Comparison of ENCODE assay signal across 8 mouse cellular contexts in genomic region chr7:31126211-31126751, GRCm38 (mm10). TPM values are rescaled to one million over a fixed set of nuclear protein-coding genes. Genes with fewer than 3 reads are reported as not detected.
A peak's percentile ranks its signal among the peaks of the same experiment; 100 is the strongest.
DNase-seq lines count a peak whose midpoint lies in the region; ATAC-seq lines count a peak whose summit lies in the region.

No protein-coding gene starts in this region.

- peak overlapping the region; percentile 83 for H3K4me2 ChIP-seq in forebrain, embryonic 14.5 days (ENCODE audit: low read length)
- H3K4me2 ChIP-seq in neural tube, embryonic 15.5 days = peak overlapping the region; percentile 83

- peaks cover 32% of the 10 kb centered on the region for H3K36me3 ChIP-seq in forebrain, embryonic 14.5 days (ENCODE audit: control insufficient read depth, insufficient read depth, low read length)
- peaks cover 33% of the 10 kb centered on the region for H3K36me3 ChIP-seq in limb, embryonic 10.5 days
- peaks cover 30% of the 10 kb centered on the region for H3K36me3 ChIP-seq in neural tube, embryonic 15.5 days

- ATAC-seq in forebrain, embryonic 14.5 days = peak; percentile 16
- peak; percentile 14; the same call in 1 of the 2 replicates for ATAC-seq in neural tube, embryonic 15.5 days (ENCODE audit: low FRiP score)

- no peak overlapping the region for H3K27ac ChIP-seq in forebrain, embryonic 14.5 days (ENCODE audit: low read depth, low read length)
- H3K27ac ChIP-seq in limb, embryonic 10.5 days = peak overlapping the region; percentile 72
- peak overlapping the region; percentile 43 for H3K27ac ChIP-seq in neural tube, embryonic 15.5 days (replicated peaks)

- H3K9ac ChIP-seq in forebrain, embryonic 14.5 days (ENCODE audit: low read length) = peak overlapping the region; percentile 65
- H3K9ac ChIP-seq in neural tube, embryonic 15.5 days (replicated peaks) = peak overlapping the region; percentile 74

- peak overlapping the region; percentile 46 for H3K4me3 ChIP-seq in forebrain, embryonic 14.5 days (ENCODE audit: low read depth, low read length)
- peak overlapping the region; percentile 68 for H3K4me3 ChIP-seq in limb, embryonic 10.5 days
- H3K4me3 ChIP-seq in neural tube, embryonic 15.5 days (replicated peaks) = peak overlapping the region; percentile 61

- DNase-seq in kidney, postnatal 10 days = peak; percentile 43
- DNase-seq in kidney, adult 9 months = no peak
- DNase-seq in cerebellum, adult 18-20 months = peak; percentile 61 to 68
- DNase-seq in forebrain, embryonic 14.5 days (ENCODE audit: low spot score) = peak; percentile 6
- peak; percentile 55 for DNase-seq in limb, embryonic 10.5 days (ENCODE audit: low spot score)
- DNase-seq in urinary bladder, postnatal 10 days (ENCODE audit: low spot score) = no peak
- DNase-seq in kidney, adult 11 months = no peak

- H3K27me3 ChIP-seq in forebrain, embryonic 14.5 days (replicated peaks; ENCODE audit: control insufficient read depth, insufficient read depth, low read length) = peaks cover 19% of the 10 kb centered on the region
- peaks cover 61% of the 10 kb centered on the region for H3K27me3 ChIP-seq in limb, embryonic 10.5 days (ENCODE audit: low read depth, poor library complexity, severe bottlenecking)
- H3K27me3 ChIP-seq in neural tube, embryonic 15.5 days (replicated peaks) = peaks cover 20% of the 10 kb centered on the region

- WGBS in forebrain, embryonic 14.5 days = under 1% methylated on average over 47 of the region's 53 CpGs
- 1% methylated on average over 53 of the region's 53 CpGs for WGBS in limb, embryonic 10.5 days
- 1% methylated on average over 50 of the region's 53 CpGs for WGBS in neural tube, embryonic 15.5 days

- H3K9me3 ChIP-seq in forebrain, embryonic 14.5 days (replicated peaks; ENCODE audit: control insufficient read depth, low read length) = no peaks in the 10 kb centered on the region
- no peaks in the 10 kb centered on the region for H3K9me3 ChIP-seq in limb, embryonic 10.5 days (replicated peaks)
- no peaks in the 10 kb centered on the region for H3K9me3 ChIP-seq in neural tube, embryonic 15.5 days (replicated peaks)

- H3K4me1 ChIP-seq in forebrain, embryonic 14.5 days (ENCODE audit: control insufficient read depth, insufficient read depth, low read length) = peaks cover 3% of the 10 kb centered on the region; the same call in 1 of the 2 replicates
- peaks cover 23% of the 10 kb centered on the region for H3K4me1 ChIP-seq in limb, embryonic 10.5 days
- peaks cover 24% of the 10 kb centered on the region for H3K4me1 ChIP-seq in neural tube, embryonic 15.5 days

RNA-seq across cellular contexts. Expression of gene Scn1b, which starts 0.5 kb away (rescaled TPM):
- 2.8 and 4.4 TPM in 2 replicates for polyA plus RNA-seq in forebrain, embryonic 14.5 days (2014; fragmentation: Nextera tagmentation; extraction: Ambion mirVana)
- 0.38 and 0.81 TPM in 2 replicates for polyA plus RNA-seq in limb, embryonic 10.5 days (2016; fragmentation: Nextera tagmentation; extraction: Ambion mirVana)
- 21.1 and 24.8 TPM in 2 replicates for polyA plus RNA-seq in neural tube, embryonic 15.5 days (2015; fragmentation: Nextera tagmentation; extraction: Ambion mirVana)

RNA-seq across cellular contexts. Expression of gene Hpn, which starts 11.2 kb away (rescaled TPM):
- not detected in 2 replicates for polyA plus RNA-seq in forebrain, embryonic 14.5 days (2014; fragmentation: Nextera tagmentation; extraction: Ambion mirVana)
- polyA plus RNA-seq in limb, embryonic 10.5 days (2016; fragmentation: Nextera tagmentation; extraction: Ambion mirVana) = 3.1 TPM in 2 replicates
- polyA plus RNA-seq in neural tube, embryonic 15.5 days (2015; fragmentation: Nextera tagmentation; extraction: Ambion mirVana) = 0.50 and 4.0 TPM in 2 replicates

RNA-seq across cellular contexts. Expression of gene Gramd1a, which starts 29.4 kb away (rescaled TPM):
- 150 and 200 TPM in 2 replicates for polyA plus RNA-seq in forebrain, embryonic 14.5 days (2014; fragmentation: Nextera tagmentation; extraction: Ambion mirVana)
- polyA plus RNA-seq in limb, embryonic 10.5 days (2016; fragmentation: Nextera tagmentation; extraction: Ambion mirVana) = 87.3 and 106 TPM in 2 replicates
- 174 and 212 TPM in 2 replicates for polyA plus RNA-seq in neural tube, embryonic 15.5 days (2015; fragmentation: Nextera tagmentation; extraction: Ambion mirVana)

RNA-seq across cellular contexts. Expression of gene Fxyd3, which starts 49.8 kb away (rescaled TPM):
- not detected in 2 replicates for polyA plus RNA-seq in forebrain, embryonic 14.5 days (2014; fragmentation: Nextera tagmentation; extraction: Ambion mirVana)
- 7.6 and 10.0 TPM in 2 replicates for polyA plus RNA-seq in limb, embryonic 10.5 days (2016; fragmentation: Nextera tagmentation; extraction: Ambion mirVana)
- polyA plus RNA-seq in neural tube, embryonic 15.5 days (2015; fragmentation: Nextera tagmentation; extraction: Ambion mirVana) = 0.79 and 14.6 TPM in 2 replicates

Comparison
In these comparisons a context has a peak if more than half of its experiments do, and no peak if none do; other contexts are left out.
1. DNase-seq: peak in kidney, postnatal 10 days (single experiment), cerebellum, adult 18-20 months (2 of 2), forebrain, embryonic 14.5 days (single experiment) and limb, embryonic 10.5 days (single experiment); none in kidney, adult 9 months (single experiment), urinary bladder, postnatal 10 days (single experiment) and kidney, adult 11 months (single experiment).
2. Peak in every context shown above with its lines, with median percentiles within 50 percentile points of each other: H3K4me3 ChIP-seq.